Mouse (Mus musculus) hindbrain, embryonic 10.5 days (tissue): ENCODE data around the gene Tnfrsf18. TPM values are rescaled to one million over a fixed set of nuclear protein-coding genes. Genes with fewer than 3 reads are reported as not detected.

Source experiments
- DNase-seq: peaks from one replicate; pipeline ENCODE4 v3.0.0-alpha.2; 2017; ENCODE audit warnings: low spot score
- H3K27ac ChIP-seq: fragments of 300-500 bp; sonication (generic); 2 replicates; pipeline ENCODE4 v1.5.1; 2016; ENCODE audit warnings: mild to moderate bottlenecking, moderate library complexity
- H3K27me3 ChIP-seq: fragments of 300-500 bp; sonication (generic); 2 replicates; pipeline ENCODE4 v1.6.1; 2016; ENCODE audit warnings: mild to moderate bottlenecking; ENCODE audit not compliant: poor library complexity, insufficient read depth, severe bottlenecking
- H3K36me3 ChIP-seq: fragments of 300-500 bp; sonication (generic); 2 replicates; pipeline ENCODE4 v1.6.1; 2016; ENCODE audit warnings: mild to moderate bottlenecking, moderate library complexity
- H3K4me1 ChIP-seq: fragments of 300-500 bp; sonication (generic); replicated peaks from 2 replicates; pipeline ENCODE4 v1.6.1; 2016; ENCODE audit warnings: mild to moderate bottlenecking
- H3K4me3 ChIP-seq: fragments of 300-500 bp; sonication (generic); 2 replicates; pipeline ENCODE4 v1.5.1; 2016; ENCODE audit warnings: mild to moderate bottlenecking, moderate library complexity
- H3K9me3 ChIP-seq: fragments of 300-500 bp; sonication (generic); 2 replicates; pipeline ENCODE4 v1.6.1; 2016; ENCODE audit warnings: mild to moderate bottlenecking, moderate library complexity
- WGBS: fragments of 180-500 bp; shearing (Covaris S2); methylation state at CpG from one replicate; pipeline ENCODE4 v1.1.7; 2016; 5-methylcytosine and 5-hydroxymethylcytosine counted together
- polyA plus RNA-seq: library from polyadenylated mRNA; unstranded; fragments of >200 nt; fragmentation: Nextera tagmentation; extraction: Ambion mirVana; gene quantifications from 2 replicates; pipeline ENCODE4 v1.2.1, GENCODE M21; 2016

Gene Tnfrsf18
- polyA plus RNA-seq, 1 experiment from 2014 or later = 1.4 TPM

GRCm38 (mm10) chr4:156044754-156045153, 18.8 kb downstream of the Tnfrsf18 start:
- WGBS = 66% methylated on average over 5 of the region's 5 CpGs
- Histone ChIP-seq H3K27ac (no peak overlapping the region), H3K9me3 (no peaks in the 10 kb centered on the region), H3K36me3 (no peaks in the 10 kb centered on the region), H3K4me3 (no peak overlapping the region), H3K27me3 (no peaks in the 10 kb centered on the region), H3K4me1 (0 out of 2 replicates have a peak, but pooled peaks cover 6% of the 10 kb centered on the region)
- no peak for DNase-seq

- WGBS = 85% methylated on average over 3 of the region's 3 CpGs
- no peak overlapping the region for H3K4me3 ChIP-seq
- DNase-seq = no peak
- H3K4me1 ChIP-seq = 0 out of 2 replicates have a peak, but pooled peaks cover 5% of the 10 kb centered on the region
- H3K27me3 ChIP-seq = no peaks in the 10 kb centered on the region
- H3K27ac ChIP-seq = no peak overlapping the region
- no peaks in the 10 kb centered on the region for H3K36me3 ChIP-seq
- H3K9me3 ChIP-seq = no peaks in the 10 kb centered on the region
Observed at GRCm38 (mm10) chr4:156049779-156050178, 23.8 kb downstream of the Tnfrsf18 start.

GRCm38 (mm10) chr4:156050391-156050980, 24.5 kb downstream of the Tnfrsf18 start:
- Histone ChIP-seq H3K27ac (no peak overlapping the region), H3K36me3 (no peaks in the 10 kb centered on the region), H3K4me3 (no peak overlapping the region), H3K27me3 (no peaks in the 10 kb centered on the region), H3K9me3 (no peaks in the 10 kb centered on the region), H3K4me1 (no peaks in the 10 kb centered on the region)
- no peak for DNase-seq
- 74% methylated on average over 6 of the region's 6 CpGs for WGBS

GRCm38 (mm10) chr4:156053113-156053512, 27.1 kb downstream of the Tnfrsf18 start:
- DNase-seq = no peak
- no peak overlapping the region for H3K4me3 ChIP-seq
- H3K4me1 ChIP-seq = no peaks in the 10 kb centered on the region
- 83% methylated on average over 4 of the region's 4 CpGs for WGBS
- H3K36me3 ChIP-seq = no peaks in the 10 kb centered on the region
- H3K27me3 ChIP-seq = no peaks in the 10 kb centered on the region
- no peaks in the 10 kb centered on the region for H3K9me3 ChIP-seq
- H3K27ac ChIP-seq = no peak overlapping the region

GRCm38 (mm10) chr4:156054130-156054529, 28.2 kb downstream of the Tnfrsf18 start:
- H3K36me3 ChIP-seq = no peaks in the 10 kb centered on the region
- DNase-seq = no peak
- no peak overlapping the region for H3K4me3 ChIP-seq
- no peaks in the 10 kb centered on the region for H3K4me1 ChIP-seq
- no peaks in the 10 kb centered on the region for H3K27me3 ChIP-seq
- H3K27ac ChIP-seq = no peak overlapping the region
- 84% methylated on average over 4 of the region's 4 CpGs for WGBS
- no peaks in the 10 kb centered on the region for H3K9me3 ChIP-seq

- Histone ChIP-seq H3K9me3 (no peaks in the 10 kb centered on the region), H3K4me1 (0 out of 2 replicates have a peak, but pooled peaks cover under 1% of the 10 kb centered on the region), H3K27ac (no peak overlapping the region), H3K4me3 (no peak overlapping the region), H3K27me3 (no peaks in the 10 kb centered on the region), H3K36me3 (no peaks in the 10 kb centered on the region)
- no peak for DNase-seq
- WGBS = 93% methylated on average over 6 of the region's 6 CpGs
Observed at GRCm38 (mm10) chr4:156054606-156055005, 28.6 kb downstream of the Tnfrsf18 start.

- H3K36me3 ChIP-seq = no peaks in the 10 kb centered on the region
- H3K4me3 ChIP-seq = no peak overlapping the region
- 0 out of 2 replicates have a peak, but pooled peaks cover 4% of the 10 kb centered on the region for H3K4me1 ChIP-seq
- H3K9me3 ChIP-seq = no peaks in the 10 kb centered on the region
- H3K27ac ChIP-seq = no peak overlapping the region
- WGBS = 92% methylated on average over 5 of the region's 5 CpGs
- no peak for DNase-seq
- H3K27me3 ChIP-seq = no peaks in the 10 kb centered on the region
Observed at GRCm38 (mm10) chr4:156055173-156055572, 29.2 kb downstream of the Tnfrsf18 start.

- Histone ChIP-seq H3K27me3 (no peaks in the 10 kb centered on the region), H3K27ac (no peak overlapping the region), H3K9me3 (no peaks in the 10 kb centered on the region), H3K4me1 (0 out of 2 replicates have a peak, but pooled peaks cover 4% of the 10 kb centered on the region), H3K36me3 (no peaks in the 10 kb centered on the region), H3K4me3 (peak overlapping the region; percentile 24; the same call in 1 of the 2 replicates)
- no peak for DNase-seq
- 70% methylated on average over 10 of the region's 10 CpGs for WGBS
Observed at GRCm38 (mm10) chr4:156057702-156058101, 31.7 kb downstream of the Tnfrsf18 start.

- DNase-seq = no peak
- peak overlapping the region; percentile 72 for H3K27ac ChIP-seq
- 72% methylated on average over 9 of the region's 9 CpGs for WGBS
Observed at GRCm38 (mm10) chr4:156058826-156059225, 32.9 kb downstream of the Tnfrsf18 start.

GRCm38 (mm10) chr4:156059261-156059660, 33.3 kb downstream of the Tnfrsf18 start, which contains the start of gene Ttll10:
TSS of gene Ttll10 (minus strand) at chr4:156059414.
- peak; percentile 8 for DNase-seq
- Histone ChIP-seq H3K4me3 (peak within 1 kb of the TSS; percentile 31), H3K27me3 (no peaks in the 10 kb centered on the region), H3K27ac (peak within 1 kb of the TSS; percentile 72), H3K36me3 (no peaks in the 10 kb centered on the region), H3K9me3 (no peaks in the 10 kb centered on the region), H3K4me1 (peaks cover 12% of the 10 kb centered on the region)
- WGBS = 41% methylated on average over 5 of the region's 5 CpGs

More at GRCm38 (mm10) chr4:156058826-156059225, 32.9 kb downstream of the Tnfrsf18 start:
- Histone ChIP-seq H3K4me3 (peak overlapping the region; percentile 31; the same call in 1 of the 2 replicates), H3K4me1 (peaks cover 8% of the 10 kb centered on the region), H3K27me3 (no peaks in the 10 kb centered on the region), H3K9me3 (no peaks in the 10 kb centered on the region), H3K36me3 (no peaks in the 10 kb centered on the region)

- Histone ChIP-seq H3K4me1 (peaks cover 15% of the 10 kb centered on the region), H3K27me3 (no peaks in the 10 kb centered on the region), H3K9me3 (no peaks in the 10 kb centered on the region), H3K4me3 (peak overlapping the region; percentile 31), H3K27ac (peak overlapping the region; percentile 72), H3K36me3 (no peaks in the 10 kb centered on the region)
- peak; percentile 26 for DNase-seq
- 39% methylated on average over 10 of the region's 10 CpGs for WGBS
Observed at GRCm38 (mm10) chr4:156059713-156060112, 33.7 kb downstream of the Tnfrsf18 start.

GRCm38 (mm10) chr4:156063861-156064509, 38.0 kb downstream of the Tnfrsf18 start:
- DNase-seq = peak; percentile 38
- H3K27ac ChIP-seq = peak overlapping the region; percentile 78
- 6% methylated on average over 4 of the region's 4 CpGs for WGBS

GRCm38 (mm10) chr4:156064510-156064897, 38.5 kb downstream of the Tnfrsf18 start:
- 86% methylated on average over 9 of the region's 9 CpGs for WGBS
- no peak overlapping the region for H3K4me3 ChIP-seq
- no peaks in the 10 kb centered on the region for H3K36me3 ChIP-seq
- H3K27me3 ChIP-seq = no peaks in the 10 kb centered on the region
- DNase-seq = no peak
- H3K4me1 ChIP-seq = peaks cover 18% of the 10 kb centered on the region
- peak overlapping the region; percentile 78 for H3K27ac ChIP-seq
- no peaks in the 10 kb centered on the region for H3K9me3 ChIP-seq

More at GRCm38 (mm10) chr4:156063861-156064509, 38.0 kb downstream of the Tnfrsf18 start:
- H3K4me1 ChIP-seq = peaks cover 15% of the 10 kb centered on the region
- no peaks in the 10 kb centered on the region for H3K27me3 ChIP-seq
- H3K4me3 ChIP-seq = no peak overlapping the region
- no peaks in the 10 kb centered on the region for H3K36me3 ChIP-seq
- no peaks in the 10 kb centered on the region for H3K9me3 ChIP-seq
